Mouse (Mus musculus) layer of hippocampus, adult 2 months (tissue): ENCODE measurements at regions not wholly inside any gene's neighbourhood (a gene's known extent, or its start where the extent isn't known, plus 50 kb on each side); places are given as distances from the start of the nearest gene placed in this dataset.

Experiments
- DNase-seq, 2 experiments: peaks; one replicate each; pipeline ENCODE4 v3.0.0; 2022; ENCODE audit warnings: low spot score in 2 of 2
- H3K27ac ChIP-seq: fragments of 200-600 bp; 2 replicates; pipeline ENCODE4 v1.8.1; 2022
- H3K4me3 ChIP-seq: fragments of 200-600 bp; 2 replicates; pipeline ENCODE4 v1.8.1; 2022; ENCODE audit warnings: mild to moderate bottlenecking
- CTCF ChIP-seq: fragments of 200-600 bp; conservative IDR thresholded peaks from 2 replicates; pipeline ENCODE4 v1.8.1; 2022; ENCODE audit warnings: antibody characterized with exemption, mild to moderate bottlenecking, moderate library complexity

DNA sequence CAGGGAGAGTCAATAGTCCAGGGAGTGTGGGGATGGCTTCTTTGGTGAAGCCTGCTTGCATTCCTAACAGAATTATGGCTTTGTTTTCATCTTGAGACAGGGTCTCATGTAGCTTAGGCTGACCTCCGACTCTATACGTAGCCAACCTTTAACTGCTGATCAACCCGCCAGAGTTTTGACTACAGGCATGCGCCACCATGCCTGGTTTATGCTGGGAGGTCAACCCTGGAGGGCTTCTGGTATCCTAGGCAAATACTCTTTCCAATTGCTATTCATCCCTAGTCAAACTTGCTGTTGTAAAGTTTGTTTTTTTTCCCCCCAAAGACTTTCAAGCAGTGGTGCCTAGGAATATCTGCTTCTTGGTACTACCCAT lies 127.3 kb upstream of the Adgrl2 start:
- no peak overlapping the region for H3K4me3 ChIP-seq
- no peak for TF ChIP-seq CTCF
- no peak for DNase-seq
- no peak overlapping the region for H3K27ac ChIP-seq

DNA sequence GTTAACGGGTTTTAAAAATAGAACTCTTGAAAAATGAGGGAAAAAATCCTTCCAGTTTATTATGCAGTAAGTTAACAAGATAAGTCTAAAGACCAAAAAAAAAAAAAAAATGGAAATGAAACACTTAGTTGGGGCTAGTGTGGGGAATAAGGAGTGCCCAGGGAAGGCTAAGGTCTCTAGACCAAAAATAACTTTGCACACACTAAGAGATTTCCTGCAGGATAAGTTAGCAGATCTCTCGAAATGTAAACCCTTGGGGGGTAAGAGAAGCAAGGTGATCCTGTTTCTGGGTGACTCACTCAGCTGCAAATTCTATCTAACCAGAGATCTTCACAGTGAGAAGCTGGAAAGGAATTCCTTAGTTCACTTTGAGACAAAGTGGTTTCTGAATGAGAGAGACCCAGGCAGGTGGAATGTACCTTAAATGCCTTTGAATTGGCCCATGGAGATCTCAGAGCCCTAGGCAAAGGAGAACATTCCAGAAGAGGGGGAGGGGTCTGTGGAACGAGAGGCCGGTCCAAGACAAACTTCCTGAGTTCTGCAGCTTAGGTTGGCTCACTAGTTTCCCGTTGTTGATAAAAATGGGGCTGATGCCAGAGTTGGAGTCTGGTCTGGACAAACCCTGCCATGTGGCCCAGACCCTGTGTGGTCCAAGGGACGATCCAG lies 126.8 kb upstream of the Adgrl2 start:
- no peak for DNase-seq
- Histone ChIP-seq H3K4me3 (no peak overlapping the region), H3K27ac (no peak overlapping the region)
- TF ChIP-seq CTCF = no peak

DNA sequence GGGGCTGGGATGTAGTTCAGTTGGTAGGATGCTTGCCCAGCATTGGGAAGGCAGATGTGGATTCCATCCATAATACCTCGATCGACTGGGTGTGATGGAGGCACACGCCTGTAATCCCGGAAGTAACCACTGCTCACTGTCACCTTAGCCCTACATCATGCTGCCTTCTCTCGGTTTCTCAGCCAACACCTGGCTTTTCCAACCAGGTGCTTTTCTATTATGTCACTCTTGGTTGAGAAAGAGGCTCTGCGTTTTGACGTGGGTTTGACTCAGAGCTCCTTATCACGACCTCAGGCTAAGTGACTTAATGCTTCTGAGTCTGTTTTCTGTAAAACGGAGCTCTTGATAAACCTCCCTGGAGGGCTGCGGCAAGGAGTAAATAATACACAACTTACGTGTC lies 126.2 kb upstream of the Adgrl2 start:
- DNase-seq = no peak
- TF ChIP-seq CTCF = no peak

DNA sequence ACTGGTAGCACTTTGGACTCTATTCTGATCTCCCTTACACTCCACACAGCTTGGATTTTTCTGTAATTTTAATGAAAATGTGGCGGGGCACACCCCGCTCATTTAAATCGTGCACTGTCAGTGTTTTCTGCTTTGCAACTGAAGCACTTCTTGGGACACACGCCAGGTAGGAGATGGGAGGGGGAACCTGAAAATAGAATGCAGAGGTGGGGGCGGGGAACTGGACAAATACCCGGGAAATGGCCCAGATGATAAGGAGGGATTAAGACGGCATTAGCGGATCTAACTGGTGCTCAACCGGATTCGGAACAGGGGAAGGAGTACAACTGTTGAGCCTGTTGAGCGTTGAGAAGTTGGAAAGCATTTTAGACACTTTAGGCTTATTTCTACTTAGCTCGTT lies 125.5 kb upstream of the Adgrl2 start:
- no peak overlapping the region for H3K4me3 ChIP-seq
- no peak for TF ChIP-seq CTCF
- H3K27ac ChIP-seq = no peak overlapping the region
- no peak for DNase-seq

More for the DNA sequence above, 126.2 kb upstream of the Adgrl2 start:
- Histone ChIP-seq H3K4me3 (no peak overlapping the region), H3K27ac (no peak overlapping the region)

DNA sequence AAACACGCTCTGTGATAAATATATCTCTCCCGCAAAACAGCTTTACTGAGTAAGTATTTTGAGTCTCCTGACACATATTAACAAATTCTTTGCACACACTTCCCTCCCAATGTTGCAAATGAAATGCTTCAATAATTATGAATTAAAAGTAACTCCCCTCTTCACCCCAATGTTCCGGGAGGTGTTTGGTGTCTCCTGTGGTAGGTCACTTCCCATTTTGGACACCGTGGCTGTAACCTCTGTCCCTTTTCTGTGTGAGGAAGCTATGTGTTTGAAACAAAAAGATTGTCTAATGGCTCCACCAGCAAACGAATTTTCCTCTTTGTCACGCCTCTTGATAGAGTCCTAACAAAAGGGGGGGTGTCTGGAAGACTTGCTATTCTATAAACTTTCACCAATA lies 122.5 kb upstream of the Adgrl2 start:
- no peak for TF ChIP-seq CTCF
- H3K4me3 ChIP-seq = no peak overlapping the region
- no peak overlapping the region for H3K27ac ChIP-seq
- DNase-seq = no peak

DNA sequence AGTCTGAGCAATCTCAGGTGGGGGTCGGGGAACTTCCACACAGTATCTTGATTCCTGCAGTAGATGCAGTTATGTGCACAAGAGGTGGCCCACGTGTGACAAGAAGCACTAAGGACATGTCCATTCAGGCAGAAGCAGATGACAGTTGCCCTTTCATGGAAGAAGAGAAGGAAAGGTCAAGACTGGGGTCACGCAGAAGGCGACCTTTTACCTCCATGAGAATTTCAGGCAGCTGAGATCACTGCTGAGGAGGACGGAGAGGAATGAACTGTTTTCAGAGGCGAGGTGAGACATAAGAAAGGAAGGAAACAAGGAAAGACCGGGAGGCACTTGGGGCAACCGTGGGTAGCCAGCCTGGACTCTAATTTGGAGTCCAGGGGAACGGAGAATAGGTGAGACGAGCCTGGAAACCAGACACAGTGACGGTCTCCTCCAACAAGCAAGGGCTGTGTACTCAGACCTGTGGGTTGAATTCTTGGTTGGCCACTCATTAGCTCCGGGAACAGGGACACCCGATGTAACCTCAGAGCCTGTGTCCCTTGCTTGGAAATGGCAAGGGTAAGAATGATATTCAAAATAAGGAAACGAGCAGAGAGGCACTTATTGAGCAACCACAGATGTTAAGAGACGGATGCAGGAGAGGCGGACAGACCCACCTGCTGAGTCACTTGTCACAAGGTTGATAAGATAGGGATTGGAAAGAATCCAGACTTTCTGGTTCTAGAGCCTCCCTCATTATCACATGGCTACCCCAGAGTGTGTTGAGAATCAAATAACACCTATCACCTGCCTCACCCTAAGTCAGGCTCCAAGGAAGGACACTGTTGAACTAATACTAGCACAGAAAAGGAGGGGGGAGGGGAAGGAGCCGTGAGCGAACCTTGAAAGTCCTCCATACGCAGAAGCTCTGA lies 121.4 kb upstream of the Adgrl2 start:
- Histone ChIP-seq H3K27ac (no peak overlapping the region), H3K4me3 (no peak overlapping the region)
- no peak for DNase-seq
- TF ChIP-seq CTCF = no peak

DNA sequence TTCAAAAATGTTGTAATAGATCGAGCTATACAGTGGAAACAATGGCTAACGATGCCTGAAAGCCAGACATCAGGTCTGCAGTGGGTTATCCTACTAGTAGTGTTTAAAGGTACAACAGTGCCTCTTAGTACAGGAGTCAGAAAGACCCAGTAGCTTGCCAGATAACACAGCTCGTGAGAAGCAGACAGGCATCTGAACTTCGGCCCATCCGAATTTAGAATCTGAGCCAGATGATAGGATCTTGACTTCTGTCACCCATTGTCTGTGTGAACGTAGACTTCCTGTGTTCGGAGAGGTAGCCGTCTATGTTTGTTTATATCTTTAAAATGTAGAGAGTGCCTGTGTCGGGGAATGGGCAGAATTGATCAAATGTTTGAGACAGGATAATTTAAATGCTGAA lies 120.5 kb upstream of the Adgrl2 start:
- Histone ChIP-seq H3K4me3 (no peak overlapping the region), H3K27ac (no peak overlapping the region)
- DNase-seq = no peak
- no peak for TF ChIP-seq CTCF

DNA sequence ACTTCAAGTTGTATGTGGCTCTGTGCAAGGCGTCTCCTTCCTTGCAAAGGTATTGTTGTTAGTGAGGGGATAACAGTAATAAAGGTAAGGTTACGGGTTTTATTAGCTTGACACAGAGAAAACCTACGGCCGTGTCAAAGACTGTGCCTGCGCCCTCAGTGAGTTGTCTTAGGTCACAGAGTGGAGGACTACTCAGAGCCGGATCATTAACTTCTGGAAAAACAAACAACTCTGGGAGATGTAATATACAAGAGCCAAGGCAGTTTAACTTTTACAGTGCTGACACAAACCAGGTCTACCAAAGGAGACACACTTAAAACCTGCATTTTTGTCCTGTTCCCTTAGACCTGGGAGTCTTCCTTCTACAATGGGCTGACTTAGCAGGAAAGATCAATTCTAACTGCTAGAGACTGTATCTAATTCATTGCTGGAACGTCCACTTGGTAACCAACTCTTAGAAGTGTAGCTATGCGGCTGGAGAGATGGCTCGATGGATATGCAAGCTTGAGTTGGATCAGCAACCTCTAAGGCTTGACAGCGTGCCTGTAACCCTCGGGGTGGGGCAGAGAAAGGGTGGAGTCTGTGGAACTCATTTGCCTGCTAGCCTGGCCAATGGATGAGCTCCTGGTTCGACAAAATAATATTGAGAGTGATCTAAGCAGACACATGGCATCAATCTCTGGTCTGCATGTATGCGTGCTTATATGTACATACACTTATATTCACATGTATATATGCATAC lies 115.5 kb upstream of the Adgrl2 start:
- H3K4me3 ChIP-seq = no peak overlapping the region
- TF ChIP-seq CTCF = no peak
- DNase-seq = no peak
- H3K27ac ChIP-seq = no peak overlapping the region

DNA sequence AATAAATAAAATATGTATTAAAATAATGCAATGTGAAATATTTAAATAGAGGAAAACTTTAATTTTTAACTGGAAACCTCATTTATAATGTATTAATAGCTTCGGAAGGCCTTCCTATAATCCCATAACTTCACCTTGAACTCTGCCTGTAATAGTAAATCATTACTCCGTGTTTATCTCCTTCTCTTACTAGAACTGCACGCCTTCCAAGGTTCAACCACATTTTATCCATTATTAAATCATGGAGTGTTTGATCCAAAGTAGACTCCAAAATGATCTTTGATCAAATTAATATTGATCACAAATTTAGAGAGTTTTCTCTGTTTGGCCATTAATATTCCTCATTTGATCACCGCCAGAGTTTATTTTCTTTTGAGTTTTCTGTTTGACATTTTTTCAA lies 114.8 kb upstream of the Adgrl2 start:
- no peak overlapping the region for H3K4me3 ChIP-seq
- DNase-seq = no peak
- no peak for TF ChIP-seq CTCF
- no peak overlapping the region for H3K27ac ChIP-seq

DNA sequence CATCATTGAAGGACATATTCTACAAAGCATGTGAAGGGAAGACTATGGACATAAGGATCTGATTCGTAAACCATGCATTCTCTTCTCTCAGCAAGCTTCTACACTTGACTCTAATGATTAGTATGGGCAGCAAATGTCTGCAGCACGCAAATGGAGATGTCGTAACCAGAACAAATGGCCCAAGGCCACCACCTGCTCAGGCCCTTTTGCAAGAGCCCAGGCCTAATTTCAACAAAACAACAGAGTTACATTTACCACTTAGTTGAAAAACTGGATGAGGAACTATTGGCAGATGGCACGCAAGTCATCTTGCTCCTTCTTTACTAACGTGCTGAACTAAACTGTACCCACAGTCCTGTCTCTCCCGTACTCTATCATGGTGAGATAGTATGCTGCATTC lies 113.7 kb upstream of the Adgrl2 start:
- no peak overlapping the region for H3K4me3 ChIP-seq
- no peak for DNase-seq
- TF ChIP-seq CTCF = no peak
- H3K27ac ChIP-seq = no peak overlapping the region

DNA sequence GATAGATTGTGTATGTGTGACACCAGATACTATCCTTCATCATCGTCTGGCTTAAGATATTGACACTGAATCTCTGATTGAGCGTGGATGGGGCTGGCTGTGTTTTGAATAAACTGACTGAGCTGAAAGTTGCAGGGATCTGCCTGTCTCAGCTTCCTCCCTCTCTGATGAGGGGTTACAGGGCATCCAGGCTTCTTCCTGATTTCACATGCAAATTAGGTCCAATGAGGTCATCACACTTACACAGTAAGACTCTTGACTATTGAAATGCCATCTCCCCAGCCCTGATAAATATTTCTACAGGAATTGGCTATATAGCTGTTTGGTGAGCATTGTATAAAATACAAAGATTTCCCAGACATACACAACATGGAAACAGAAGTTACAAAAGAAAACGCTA lies 113.1 kb upstream of the Adgrl2 start:
- H3K4me3 ChIP-seq = no peak overlapping the region
- no peak for TF ChIP-seq CTCF
- no peak for DNase-seq

DNA sequence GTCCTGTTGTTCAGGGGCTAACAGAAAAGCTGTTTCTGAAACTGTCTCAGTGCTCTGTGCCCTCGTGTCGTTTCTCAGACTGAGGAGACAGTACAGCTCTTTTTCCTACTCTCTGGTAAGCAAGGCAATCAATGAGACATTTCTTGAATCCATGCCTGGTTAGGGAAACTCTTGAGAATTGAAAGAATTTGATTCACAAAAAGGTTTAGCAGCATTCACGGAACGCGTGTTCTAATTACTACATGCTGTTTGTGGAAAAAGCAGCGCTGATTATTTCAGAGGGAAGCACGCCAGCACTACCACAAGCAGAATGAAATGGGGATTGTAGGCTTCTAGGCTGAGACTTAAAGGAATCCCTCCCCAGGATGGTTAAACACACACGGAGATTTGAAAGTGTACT lies 112.5 kb upstream of the Adgrl2 start:
- H3K27ac ChIP-seq = no peak overlapping the region
- no peak for TF ChIP-seq CTCF

More for the DNA sequence above, 113.1 kb upstream of the Adgrl2 start:
- no peak overlapping the region for H3K27ac ChIP-seq

DNA sequence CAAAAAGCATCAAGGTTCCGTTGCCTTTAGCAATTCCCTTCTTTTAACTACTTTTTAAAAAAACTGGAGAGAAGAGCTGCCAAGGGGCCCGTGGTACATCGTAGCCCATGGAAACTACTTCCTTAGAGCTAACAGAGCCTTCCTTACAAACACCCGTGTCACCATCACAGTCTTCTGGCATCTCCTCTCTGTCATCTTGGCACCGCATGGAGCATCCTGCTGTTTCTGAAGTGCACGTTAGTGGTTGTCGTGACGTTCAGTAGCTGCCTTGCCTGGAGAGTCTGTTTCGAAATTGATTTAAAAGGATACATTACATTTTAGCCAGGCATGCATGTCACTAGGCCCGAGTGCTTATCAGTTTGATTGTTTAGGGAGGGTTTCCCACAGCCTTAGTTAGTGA lies 111.4 kb upstream of the Adgrl2 start:
- DNase-seq = no peak
- TF ChIP-seq CTCF = no peak
- Histone ChIP-seq H3K4me3 (no peak overlapping the region), H3K27ac (no peak overlapping the region)

More for the DNA sequence above, 112.5 kb upstream of the Adgrl2 start:
- no peak overlapping the region for H3K4me3 ChIP-seq
- DNase-seq = peak in 1 of 2 experiments; percentile 55
